Mouse (Mus musculus) CH12F3 (cell line): ENCODE results near the gene Speg.

Source experiments
- in situ Hi-C: fragments of 300-500 bp; cut with MboI; formaldehyde crosslinking; loops from 2 replicates; pipeline ENCODE4 v1.14.3; 2020; ENCODE audit warnings: low sequenced_read_pairs

Gene Speg

DNA sequence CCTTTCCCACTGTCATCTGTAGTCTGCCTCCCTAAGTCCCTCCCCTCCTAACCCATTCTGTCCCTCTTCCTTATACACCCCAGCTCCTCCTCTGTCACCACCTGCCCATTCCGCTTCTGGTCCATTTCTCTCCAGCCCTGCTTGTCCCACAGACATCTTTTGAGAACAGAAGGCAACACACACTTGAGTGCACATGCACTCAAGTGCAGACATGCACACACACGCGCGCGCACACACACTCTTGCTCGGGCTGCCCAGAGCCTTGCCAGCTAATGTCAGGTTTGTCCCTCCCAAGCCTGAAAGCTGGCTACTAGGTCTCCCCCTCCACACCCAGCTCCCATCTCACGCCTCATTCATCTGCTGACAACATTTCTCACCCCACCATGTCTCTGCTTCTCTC, 65.6 kb downstream of the Speg start:
- in situ Hi-C loops, result no loop called here

DNA sequence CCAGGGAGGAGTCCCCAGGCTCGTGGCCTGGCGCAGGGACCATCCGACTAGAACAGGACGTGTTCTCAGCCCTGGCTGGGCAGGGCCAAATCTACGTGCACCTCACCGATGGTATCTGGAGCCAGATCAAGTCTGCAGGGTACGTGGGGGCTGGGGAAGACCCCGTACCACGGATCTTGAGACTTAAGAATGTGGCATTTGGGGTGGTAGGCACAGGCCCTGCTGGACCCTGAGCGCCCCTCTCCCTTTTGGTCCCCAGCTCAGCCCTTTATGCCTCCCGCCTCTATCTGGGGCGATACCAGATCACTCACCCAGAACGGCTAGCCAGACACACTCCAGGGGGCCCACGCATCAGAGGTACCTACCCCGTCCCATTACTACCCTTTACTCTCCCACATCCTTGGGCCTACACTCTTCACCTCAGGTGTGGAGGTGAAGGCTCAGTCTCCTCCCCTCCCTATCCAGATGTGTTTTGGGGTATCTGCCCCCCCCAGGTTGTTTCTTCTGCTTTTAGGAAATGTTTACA, 66.4 kb downstream of the Speg start:
- in situ Hi-C loops, result no loop called here

DNA sequence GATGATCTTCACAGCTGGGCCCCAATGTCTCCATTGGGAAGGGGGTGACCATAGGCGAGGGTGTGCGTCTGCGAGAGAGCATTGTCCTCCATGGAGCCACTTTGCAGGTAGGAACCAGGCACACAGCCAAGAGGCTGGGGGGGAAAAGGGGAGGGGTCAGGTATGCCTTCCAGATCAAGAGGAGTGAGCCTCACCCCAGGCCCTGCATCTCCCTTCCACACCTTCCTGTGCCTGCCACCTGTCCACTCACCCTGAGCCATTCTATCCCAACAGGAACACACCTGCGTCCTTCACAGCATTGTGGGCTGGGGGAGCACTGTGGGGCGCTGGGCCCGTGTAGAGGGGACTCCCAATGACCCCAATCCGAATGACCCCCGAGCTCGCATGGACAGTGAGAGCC, 67.1 kb downstream of the Speg start:
- in situ Hi-C loops, result no loop called here

DNA sequence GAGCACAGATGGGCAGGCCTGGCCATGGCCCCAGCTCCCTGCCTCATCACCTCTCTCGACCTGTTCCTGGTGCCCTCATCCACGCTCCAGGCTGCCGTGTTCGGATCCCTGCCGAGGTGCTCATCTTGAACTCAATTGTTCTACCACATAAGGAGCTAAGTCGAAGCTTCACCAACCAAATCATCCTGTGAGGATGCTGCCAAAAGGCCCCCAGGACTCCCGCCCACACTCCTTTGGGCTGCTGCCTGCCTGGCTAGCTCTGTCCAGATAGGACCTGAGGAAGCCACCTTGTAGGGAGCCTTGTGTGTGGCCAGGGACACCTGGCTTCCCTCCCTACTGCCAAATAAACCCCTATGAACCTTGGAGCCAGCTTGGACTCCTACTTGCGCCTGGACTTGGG, 67.7 kb downstream of the Speg start:
- in situ Hi-C loops, result no loop called here

DNA sequence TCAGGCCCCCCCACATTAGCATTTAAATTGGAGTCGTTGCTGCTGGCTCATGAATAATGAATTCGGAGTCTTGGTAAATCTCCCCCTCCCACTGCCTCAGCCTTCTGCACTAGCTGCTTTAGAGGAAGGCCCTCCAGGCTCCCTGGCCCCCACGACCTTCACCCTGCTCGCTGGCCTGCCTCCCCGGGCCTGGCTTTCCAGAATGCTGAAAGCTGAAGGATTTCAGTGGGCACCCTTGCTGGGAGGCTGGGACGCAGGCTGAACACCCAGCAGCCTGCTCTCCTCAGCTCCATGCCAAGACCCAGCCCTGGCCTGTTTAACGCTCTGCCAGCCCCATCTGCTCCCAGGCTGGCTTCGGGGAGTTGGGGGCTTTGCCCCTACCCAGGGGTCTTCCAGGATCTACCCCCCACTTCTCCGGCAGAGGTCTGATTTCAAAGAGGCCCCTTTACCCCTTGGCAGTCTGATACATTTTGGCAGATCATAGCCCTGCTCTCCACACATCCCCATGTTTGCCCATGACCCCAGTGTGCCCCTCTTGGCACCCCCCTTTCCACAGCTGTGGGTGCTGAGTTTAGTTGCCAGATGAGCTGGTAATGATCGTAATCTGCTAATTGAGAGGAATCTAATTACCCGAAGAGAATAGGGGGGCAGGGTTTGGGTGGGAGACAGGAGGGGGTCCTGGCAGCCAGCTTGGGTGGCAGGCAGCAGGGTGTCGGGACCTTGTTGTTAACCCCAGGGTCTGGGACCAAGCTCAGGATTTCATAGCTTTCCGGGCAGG, 68.3 kb downstream of the Speg start:
- in situ Hi-C loops, result no loop called here

DNA sequence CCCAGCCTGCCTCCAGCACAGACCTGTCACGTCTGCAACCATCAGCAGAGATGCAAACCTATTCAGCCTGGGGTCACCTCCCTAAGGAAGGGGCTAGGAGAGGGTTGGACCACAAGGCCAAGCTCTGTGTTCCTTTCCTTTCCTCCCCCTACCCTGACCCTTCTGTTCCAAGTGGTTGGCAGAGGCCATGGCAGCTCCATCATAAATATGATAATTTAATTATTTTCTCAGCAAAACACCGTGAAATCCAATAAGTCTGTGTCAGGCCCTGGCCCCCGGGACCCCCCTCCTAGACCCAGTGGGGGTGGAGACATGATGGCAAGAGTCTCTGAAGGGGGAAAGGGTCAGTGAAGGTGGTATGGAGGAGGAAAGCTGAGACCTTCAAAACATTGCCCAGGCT, 69.1 kb downstream of the Speg start:
- in situ Hi-C loops, result no loop called here

DNA sequence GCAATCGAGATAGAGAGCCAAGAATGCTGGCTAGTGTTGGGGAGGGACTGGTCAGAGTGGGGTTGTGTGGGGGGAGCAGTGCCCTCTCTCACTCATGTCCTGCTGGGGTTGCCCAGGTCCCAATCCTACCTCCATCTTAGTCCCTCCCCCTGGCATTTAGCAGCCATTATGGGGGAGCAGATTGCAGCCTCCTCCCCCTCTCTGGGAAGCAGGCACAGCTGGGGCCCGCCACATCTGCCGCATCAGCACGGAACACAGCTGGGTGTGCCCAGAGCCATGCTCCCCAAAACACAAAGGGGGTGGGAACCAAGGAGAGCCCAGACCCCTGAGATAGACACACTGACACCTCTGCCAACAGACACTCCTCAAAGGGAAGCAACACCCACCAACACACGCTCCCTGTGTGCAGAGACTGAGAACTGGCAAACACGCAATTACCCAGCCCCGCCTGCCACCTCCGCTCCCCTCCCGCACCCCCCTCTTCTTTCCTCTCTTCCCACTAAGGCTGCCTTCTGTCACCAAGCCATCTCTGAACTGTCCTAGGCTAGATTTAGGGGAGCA, 70.1 kb downstream of the Speg start:
- in situ Hi-C loops, result no loop called here

DNA sequence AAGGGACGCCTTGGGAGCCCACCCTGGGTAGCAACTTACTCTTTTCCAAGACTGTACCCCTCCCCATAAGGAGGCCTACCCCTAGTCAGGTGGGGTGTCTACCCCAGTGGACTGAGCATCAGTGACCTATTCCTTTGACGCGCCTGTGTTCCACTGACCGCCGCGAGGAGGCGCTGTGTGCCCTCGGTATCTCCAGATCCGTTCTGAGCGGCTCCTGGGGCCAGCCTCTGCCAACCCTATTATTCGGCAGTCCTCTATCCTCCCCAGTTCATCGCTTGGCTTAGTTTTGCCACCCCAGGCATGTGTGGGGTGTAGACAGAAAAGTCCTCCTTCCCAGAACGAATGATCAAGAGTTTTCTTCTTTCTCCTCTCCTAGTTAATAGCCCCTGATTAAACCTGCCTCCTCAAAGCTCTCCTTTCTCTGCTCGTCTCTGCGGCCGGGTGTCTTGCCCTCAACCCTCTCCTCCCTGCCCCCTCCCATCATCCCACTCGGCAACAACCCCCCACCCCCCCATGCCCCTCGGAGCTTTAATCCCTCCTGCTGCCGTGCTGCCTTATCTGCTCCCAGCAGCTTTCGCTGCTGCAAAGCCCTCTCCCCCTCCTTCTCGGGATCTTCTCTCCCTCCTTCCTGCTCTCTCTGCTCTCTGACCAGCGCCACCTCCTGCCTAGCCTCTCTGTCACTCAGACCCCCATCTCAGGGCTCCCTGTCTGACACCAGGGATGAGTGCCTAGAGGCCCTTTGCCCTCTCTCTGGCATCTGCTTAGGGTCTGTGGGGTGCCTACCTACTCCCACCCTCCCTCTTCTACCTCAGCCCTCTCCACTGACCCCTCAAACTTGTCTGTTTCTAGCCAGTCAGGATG, 70.9 kb downstream of the Speg start:
- in situ Hi-C loops, result no loop called here

DNA sequence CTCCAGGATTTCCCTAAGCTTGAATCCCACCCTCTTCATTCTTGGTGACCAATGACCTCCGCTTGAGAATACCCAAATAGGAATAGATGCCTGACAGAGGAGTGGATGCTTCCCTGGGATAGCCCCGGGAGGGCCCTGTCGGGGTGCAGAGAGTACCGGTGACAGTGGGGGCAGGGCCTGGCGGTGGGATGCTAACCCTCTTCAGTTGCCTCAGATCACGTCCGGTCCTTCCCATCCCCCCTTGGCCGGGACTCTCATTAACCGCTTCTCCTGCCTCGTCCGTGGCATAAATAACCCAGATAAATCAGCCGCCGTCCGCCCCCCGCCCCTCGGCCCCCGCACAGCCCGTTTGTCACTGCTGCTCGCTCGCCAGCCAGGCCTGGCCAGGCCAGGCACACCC, 71.6 kb downstream of the Speg start:
- in situ Hi-C loops, result no loop called here

DNA sequence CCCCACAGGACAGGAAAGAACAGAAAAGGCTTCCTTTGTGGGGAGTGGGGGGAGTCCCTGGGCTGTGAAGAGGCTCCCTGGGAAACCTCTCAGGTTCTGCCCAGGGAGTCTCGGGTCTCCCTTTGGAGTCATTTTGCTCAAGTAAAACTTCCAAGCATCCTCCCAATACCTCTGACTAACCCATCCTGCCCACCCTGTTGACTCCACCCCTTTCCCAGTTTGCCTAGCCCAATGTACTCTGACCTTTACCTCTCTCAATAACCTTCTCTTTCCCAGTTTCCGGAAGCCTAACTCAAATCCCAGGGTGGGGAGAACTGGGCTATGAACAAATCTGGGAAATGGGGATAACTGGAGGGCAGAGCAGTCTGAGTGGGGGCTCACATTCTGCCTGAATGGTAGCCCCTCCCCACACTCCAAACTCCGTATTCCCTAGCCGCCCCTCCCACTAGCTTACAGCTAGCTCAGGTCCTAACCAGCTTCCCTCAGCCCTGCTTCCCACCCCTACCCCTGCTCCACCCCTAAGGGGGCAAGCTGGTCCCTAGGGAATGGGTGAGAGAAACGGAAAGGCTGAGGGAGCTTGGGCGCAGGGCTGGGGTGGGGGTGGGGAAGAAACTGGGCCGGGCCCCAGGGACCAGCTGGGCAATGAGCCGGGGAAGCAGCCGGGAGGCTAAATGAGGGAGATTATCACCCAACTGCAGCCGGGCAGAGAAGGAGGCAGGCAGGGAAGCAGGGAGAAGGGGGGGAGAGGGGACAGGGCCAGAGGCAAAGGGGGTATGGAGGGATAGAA, 72.4 kb downstream of the Speg start:
- in situ Hi-C loops, result no loop called here

DNA sequence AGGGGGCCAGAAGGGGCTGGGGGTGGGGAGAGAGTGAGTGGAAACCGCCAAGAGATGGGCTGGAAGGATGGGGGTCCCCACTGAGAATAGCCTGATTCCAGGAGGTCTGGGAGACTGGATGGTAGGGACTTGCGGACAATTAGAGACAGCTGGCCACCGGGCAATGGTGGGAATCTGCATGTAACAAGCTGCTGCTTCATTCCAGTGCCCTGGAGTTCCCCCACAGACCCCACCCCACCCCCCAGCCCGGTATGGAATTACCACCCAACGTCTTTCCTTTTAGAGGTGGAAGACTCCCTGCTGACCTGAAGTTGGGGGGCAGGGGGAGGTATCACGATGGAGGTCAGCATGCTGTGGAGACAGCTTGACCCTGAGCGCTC, 72.9 kb downstream of the Speg start:
- in situ Hi-C loops, result no loop called here

DNA sequence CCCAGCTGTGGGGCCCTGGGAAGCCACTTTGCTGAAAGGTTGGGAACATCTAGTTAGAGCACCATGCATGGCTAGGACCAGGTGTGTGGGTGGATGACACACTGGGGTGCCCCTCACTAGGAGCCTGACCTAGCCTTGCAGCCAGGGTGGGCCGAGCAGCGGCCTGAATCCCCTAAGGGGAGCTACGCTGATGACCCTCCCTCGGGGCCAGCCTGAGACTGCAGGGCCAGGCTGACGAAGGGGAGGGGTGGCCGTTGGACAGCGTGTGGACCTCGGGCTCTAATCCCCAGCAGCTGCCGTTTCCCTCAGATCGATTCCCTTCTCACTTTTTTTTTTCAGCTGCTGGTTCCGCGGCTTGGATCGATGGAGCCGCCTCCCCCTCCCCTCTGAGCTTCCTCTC, 73.8 kb downstream of the Speg start:
- in situ Hi-C loops, result no loop called here

DNA sequence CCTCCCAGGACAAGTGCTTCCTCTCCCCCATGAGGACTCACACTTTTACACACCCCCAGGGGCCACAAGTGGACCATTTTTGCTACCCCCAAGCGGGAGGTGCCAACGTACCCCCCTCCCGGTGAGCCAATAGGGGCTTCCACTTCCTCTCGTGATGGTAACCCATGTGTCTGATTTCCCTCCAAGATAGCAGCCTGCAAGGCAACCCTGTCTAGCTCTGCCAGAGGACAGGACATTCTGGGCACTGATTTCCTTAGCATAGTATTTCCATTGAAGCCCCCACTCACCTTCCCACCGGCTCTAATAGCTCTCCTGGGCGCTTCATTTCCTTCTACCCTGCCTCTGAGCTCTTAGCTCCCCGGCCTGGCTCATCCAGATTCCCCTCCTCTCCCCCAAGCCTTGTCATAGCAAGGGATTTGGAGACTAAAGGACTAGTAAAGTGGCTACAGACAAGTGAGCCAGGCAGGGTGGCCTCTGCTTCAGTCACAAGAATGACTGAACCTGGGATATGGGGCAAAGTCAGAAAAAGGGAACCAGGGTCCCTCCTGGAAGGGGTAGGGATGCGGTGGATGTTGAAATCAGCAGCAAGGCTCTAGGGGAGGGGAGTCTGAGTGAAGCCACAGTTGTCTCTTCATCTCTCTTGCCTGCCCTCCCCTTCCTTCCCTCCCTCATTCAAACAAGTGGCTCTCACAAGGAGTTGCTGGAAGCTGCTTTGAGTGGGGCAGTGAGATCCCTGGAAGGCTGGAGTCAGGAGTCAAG, 74.5 kb downstream of the Speg start:
- in situ Hi-C loops, result no loop called here

DNA sequence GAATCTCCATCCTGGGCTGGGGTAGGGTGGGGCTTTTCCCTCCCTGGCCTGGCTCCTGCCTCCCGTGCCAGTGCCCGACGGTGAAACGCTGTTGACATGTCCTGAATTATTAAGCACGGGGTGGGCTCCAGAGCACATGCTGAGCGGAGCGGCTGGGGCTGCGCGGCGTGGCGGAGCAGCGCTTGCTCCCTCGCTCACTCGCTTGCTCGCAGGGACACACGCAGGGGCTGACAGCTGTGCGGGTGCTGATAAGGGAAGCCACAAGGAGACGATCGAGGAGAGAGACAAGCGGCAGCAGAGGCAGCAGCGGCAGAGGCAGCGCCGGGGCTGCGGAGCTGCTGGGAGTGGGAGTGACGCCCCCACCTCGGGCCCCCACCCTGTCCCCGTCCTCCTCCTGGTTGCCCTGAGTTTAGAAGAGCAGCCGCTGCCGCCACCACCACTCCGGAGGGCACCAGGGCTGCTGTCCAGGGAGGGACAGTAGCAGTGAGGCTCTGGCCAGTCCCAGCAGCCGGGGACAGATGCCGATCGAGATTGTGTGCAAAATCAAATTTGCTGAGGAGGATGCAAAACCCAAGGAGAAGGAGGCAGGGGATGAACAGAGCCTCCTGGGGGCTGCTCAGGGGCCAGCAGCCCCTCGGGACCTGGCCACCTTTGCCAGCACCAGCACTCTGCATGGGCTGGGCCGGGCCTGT, 75.4 kb downstream of the Speg start, which contains the start of gene Asic4:
Asic4 (plus strand) TSS at position 123 of the 692 bp plus-strand sequence.
- in situ Hi-C loops, result no loop called here

DNA sequence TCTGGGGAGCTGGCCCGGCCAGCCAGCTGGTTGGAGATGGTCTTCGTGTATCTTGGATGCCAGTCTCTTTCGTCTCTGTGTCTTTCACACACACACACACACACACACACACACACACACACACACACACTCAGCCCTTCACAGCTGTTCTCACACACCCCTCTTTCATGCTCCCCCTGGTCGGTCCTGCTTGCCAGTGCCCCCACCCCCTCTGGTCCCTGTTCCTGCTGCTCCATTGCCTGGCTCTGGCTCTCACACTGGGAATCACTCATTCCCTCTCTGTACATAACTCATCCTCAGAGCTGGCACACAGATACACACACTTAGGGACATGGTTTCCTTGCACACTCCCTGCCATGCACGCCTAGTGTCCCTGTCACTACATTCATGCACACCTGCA, 76.8 kb downstream of the Speg start:
- in situ Hi-C loops, result no loop called here

DNA sequence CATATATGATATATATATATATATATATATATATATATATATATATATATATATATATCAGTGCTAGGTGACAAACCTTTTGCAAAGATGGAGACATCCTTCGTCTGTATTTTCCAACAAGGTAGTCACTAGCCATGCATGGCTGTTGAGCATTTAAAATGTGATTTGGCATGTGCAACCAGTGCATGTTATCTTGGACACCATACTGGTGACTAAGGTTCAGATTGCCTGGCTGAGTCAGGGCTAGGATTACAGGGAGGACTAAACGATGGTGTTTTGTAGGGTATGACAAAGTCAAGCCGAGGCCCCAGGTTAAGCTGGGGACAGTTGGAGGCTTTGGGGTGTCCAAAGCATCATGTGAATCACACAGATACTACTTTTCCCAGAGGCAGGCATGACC, 80.3 kb downstream of the Speg start:
- in situ Hi-C loops, result no loop called here

DNA sequence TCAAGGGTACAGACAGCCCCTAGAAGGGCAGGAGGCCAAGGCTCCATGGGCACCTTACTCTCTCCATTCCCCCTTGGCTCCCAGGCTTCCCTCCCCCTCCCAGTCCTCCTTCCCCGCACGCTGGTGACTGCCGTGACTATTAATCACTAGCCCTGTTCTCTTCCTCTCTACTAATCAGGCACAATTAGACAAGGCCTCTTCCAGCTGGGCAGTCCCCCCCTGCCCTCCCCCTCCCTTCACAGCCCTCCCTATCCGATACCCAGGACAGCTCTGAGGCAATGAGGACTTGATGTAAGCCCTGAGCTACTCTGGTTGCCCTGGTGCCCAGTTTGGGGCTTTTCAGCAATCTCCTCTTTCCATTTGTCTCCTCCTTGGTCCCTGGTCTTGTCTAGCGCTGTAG, 80.9 kb downstream of the Speg start:
- in situ Hi-C loops, result no loop called here

DNA sequence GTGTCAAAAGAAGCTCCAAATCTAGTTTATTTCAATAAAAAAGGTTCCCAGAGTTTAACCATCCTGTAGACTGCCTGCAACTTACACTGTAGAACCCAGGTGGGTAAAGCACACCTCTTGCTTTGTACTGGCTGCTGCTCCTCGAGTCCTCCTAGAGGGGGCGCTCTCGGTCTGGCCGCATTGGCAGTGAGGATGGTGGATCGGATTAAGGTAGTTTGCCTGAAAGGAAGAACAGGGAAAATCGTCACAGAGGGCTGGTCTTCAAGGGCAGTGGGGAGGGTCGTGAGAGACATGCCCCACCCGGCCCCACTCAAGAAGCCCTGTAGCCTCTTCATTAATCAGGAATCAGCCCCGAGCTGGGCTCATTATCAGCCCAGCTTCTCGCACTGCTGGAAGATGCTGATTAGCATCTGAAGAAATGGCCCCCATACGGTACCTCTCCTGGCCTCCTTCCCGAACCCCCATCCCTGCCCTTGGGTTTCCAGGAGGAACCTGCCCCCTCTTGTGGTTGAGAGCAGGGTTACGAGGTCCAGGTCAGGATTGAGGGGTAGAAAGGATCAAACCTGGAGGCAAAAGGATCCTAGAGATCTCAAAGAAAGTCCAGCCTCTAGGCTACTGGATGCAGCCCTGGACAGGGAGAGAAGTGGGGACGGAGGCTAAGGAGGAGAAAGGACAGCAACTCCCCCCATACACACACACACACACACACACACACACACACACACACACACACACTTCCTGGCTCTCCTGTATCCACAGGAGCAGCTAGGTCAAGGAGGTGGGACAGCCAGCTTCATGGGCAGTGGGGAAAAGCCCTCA, 81.9 kb downstream of the Speg start:
- in situ Hi-C loops, result no loop called here

DNA sequence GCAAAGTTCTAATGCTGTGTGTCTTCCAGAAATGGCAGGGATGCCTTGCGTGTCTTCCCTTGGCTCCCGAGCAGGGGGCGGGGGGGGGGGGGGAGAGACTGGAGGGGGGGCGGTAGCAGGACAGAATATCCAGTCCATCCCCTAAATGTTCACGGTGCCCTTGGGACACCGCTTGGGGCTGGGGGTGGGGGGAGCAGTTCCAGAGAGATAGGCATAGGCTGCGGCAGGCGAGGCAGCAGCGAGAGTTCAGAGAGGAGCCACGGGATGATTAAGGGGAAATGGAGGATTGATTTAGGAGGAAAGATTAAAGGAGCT, 82.6 kb downstream of the Speg start:
- in situ Hi-C loops, result no loop called here
